Mouse (Mus musculus) forebrain, embryonic 14.5 days (tissue): ENCODE results near the gene Kmt2e. TPM values are rescaled to one million over a fixed set of nuclear protein-coding genes. Genes with fewer than 3 reads are reported as not detected.

Experiments
- ATAC-seq: fragments of 200-750 bp; cut with Nextera tagmentation; 2 replicates; pipeline ENCODE4 v1.8.0; 2017; ENCODE audit warnings: mild to moderate bottlenecking, moderate library complexity
- DNase-seq: peaks from one replicate; pipeline ENCODE4 v3.0.0-alpha.2; 2015; ENCODE audit warnings: low spot score
- H3K27ac ChIP-seq: fragments of 300-500 bp; sonication (generic); 2 replicates; pipeline ENCODE4 v1.5.1; 2014; ENCODE audit warnings: low read depth, mild to moderate bottlenecking, control low read depth, low read length, moderate library complexity
- H3K27me3 ChIP-seq: fragments of 300-500 bp; sonication (generic); replicated peaks from 2 replicates; pipeline ENCODE4 v1.6.1; 2014; ENCODE audit warnings: low read length, control low read depth, mixed read lengths; ENCODE audit not compliant: control insufficient read depth, insufficient read depth
- H3K36me3 ChIP-seq: fragments of 300-500 bp; sonication (generic); 2 replicates; pipeline ENCODE4 v1.6.1; 2014; ENCODE audit warnings: low read length, control low read depth; ENCODE audit not compliant: control insufficient read depth, insufficient read depth
- H3K4me1 ChIP-seq: fragments of 300-500 bp; sonication (generic); 2 replicates; pipeline ENCODE4 v1.6.1; 2014; ENCODE audit warnings: antibody characterized with exemption, low read length, control low read depth; ENCODE audit not compliant: control insufficient read depth, insufficient read depth
- H3K4me2 ChIP-seq: fragments of 300-500 bp; sonication (generic); 2 replicates; pipeline ENCODE4 v1.6.1; 2014; ENCODE audit warnings: mild to moderate bottlenecking, control low read depth, low read length
- H3K4me3 ChIP-seq: fragments of 300-500 bp; sonication (generic); 2 replicates; pipeline ENCODE4 v1.5.1; 2014; ENCODE audit warnings: low read depth, low read length, control low read depth
- H3K9ac ChIP-seq: fragments of 300-500 bp; sonication (generic); 2 replicates; pipeline ENCODE4 v1.6.1; 2014; ENCODE audit warnings: mild to moderate bottlenecking, low read length, control low read depth, moderate library complexity
- H3K9me3 ChIP-seq: fragments of 300-500 bp; sonication (generic); replicated peaks from 2 replicates; pipeline ENCODE4 v1.6.1; 2016; ENCODE audit warnings: low read length, control low read depth, mixed read lengths; ENCODE audit not compliant: control insufficient read depth
- WGBS: fragments of 180-500 bp; shearing (Covaris S2); extraction: QIAGEN DNeasy Blood & Tissue Kit; methylation state at CpG from one replicate; pipeline ENCODE4 v1.1.7; 2014; 5-methylcytosine and 5-hydroxymethylcytosine counted together
- polyA plus RNA-seq: library from polyadenylated mRNA; unstranded; fragments of >200 nt; fragmentation: Nextera tagmentation; extraction: Ambion mirVana; gene quantifications from 2 replicates; pipeline ENCODE4 v1.2.1, GENCODE M21; 2014

Kmt2e gene
- polyA plus RNA-seq, 1 experiment from 2014 or later, result 131 TPM

- DNase-seq (peak; percentile 85), ATAC-seq (peak; percentile 52)
- Histone ChIP-seq H3K36me3 (peaks cover 33% of the 10 kb centered on the region), H3K9me3 (no peaks in the 10 kb centered on the region), H3K27me3 (no peaks in the 10 kb centered on the region), H3K27ac (peak overlapping the region; percentile 86), H3K4me1 (peaks cover 47% of the 10 kb centered on the region), H3K4me2 (peak overlapping the region; percentile 16; the same call in 1 of the 2 replicates), H3K9ac (peak overlapping the region; percentile 33), H3K4me3 (no peak overlapping the region)
- WGBS, result 5% methylated on average over 12 of the region's 12 CpGs
Observed at GRCm38 (mm10) chr5:23413575-23414470, 20.4 kb upstream of the Kmt2e start.

GRCm38 (mm10) chr5:23414490-23415126 is 19.6 kb upstream of the Kmt2e start:
- Histone ChIP-seq H3K9ac (peak overlapping the region; percentile 29), H3K9me3 (no peaks in the 10 kb centered on the region), H3K4me3 (no peak overlapping the region), H3K27ac (peak overlapping the region; percentile 86), H3K36me3 (peaks cover 29% of the 10 kb centered on the region), H3K4me2 (peak overlapping the region; percentile 20; the same call in 1 of the 2 replicates), H3K4me1 (peaks cover 55% of the 10 kb centered on the region), H3K27me3 (no peaks in the 10 kb centered on the region)
- ATAC-seq, result no peak
- 4% methylated on average over 4 of the region's 4 CpGs for WGBS
- DNase-seq, result no peak

- peaks cover 18% of the 10 kb centered on the region for H3K36me3 ChIP-seq
- no peak overlapping the region for H3K4me2 ChIP-seq
- ATAC-seq (peak; percentile 37), DNase-seq (peak; percentile 92)
- H3K4me3 ChIP-seq, result no peak overlapping the region
- H3K9ac ChIP-seq, result peak overlapping the region; percentile 25; the same call in 1 of the 2 replicates
- peak overlapping the region; percentile 58; the same call in 1 of the 2 replicates for H3K27ac ChIP-seq
- H3K9me3 ChIP-seq, result no peaks in the 10 kb centered on the region
- WGBS, result 23% methylated on average over 7 of the region's 7 CpGs
- H3K27me3 ChIP-seq, result no peaks in the 10 kb centered on the region
- peaks cover 62% of the 10 kb centered on the region for H3K4me1 ChIP-seq
Observed at GRCm38 (mm10) chr5:23415571-23416285, 18.5 kb upstream of the Kmt2e start.

GRCm38 (mm10) chr5:23416286-23416643 is 18.0 kb upstream of the Kmt2e start:
- Histone ChIP-seq H3K4me3 (no peak overlapping the region), H3K9ac (peak overlapping the region; percentile 25; the same call in 1 of the 2 replicates), H3K27me3 (no peaks in the 10 kb centered on the region), H3K4me1 (peaks cover 62% of the 10 kb centered on the region), H3K4me2 (no peak overlapping the region), H3K27ac (peak overlapping the region; percentile 58; the same call in 1 of the 2 replicates), H3K9me3 (no peaks in the 10 kb centered on the region), H3K36me3 (peaks cover 15% of the 10 kb centered on the region; the same call in 1 of the 2 replicates)
- DNase-seq (no peak), ATAC-seq (peak; percentile 4; the same call in 1 of the 2 replicates)
- 42% methylated on average over 6 of the region's 6 CpGs for WGBS

GRCm38 (mm10) chr5:23417716-23418115 is 16.5 kb upstream of the Kmt2e start:
- WGBS, result 66% methylated on average over 2 of the region's 2 CpGs
- Histone ChIP-seq H3K4me1 (peaks cover 62% of the 10 kb centered on the region), H3K27me3 (no peaks in the 10 kb centered on the region), H3K9me3 (no peaks in the 10 kb centered on the region), H3K27ac (peak overlapping the region; percentile 93; the same call in 1 of the 2 replicates), H3K9ac (peak overlapping the region; percentile 74), H3K36me3 (peaks cover 7% of the 10 kb centered on the region; the same call in 1 of the 2 replicates), H3K4me2 (peak overlapping the region; percentile 80), H3K4me3 (peak overlapping the region; percentile 47)
- ATAC-seq, result no peak
- DNase-seq, result no peak

GRCm38 (mm10) chr5:23418147-23418781 is 16.0 kb upstream of the Kmt2e start:
- H3K4me2 ChIP-seq, result peak overlapping the region; percentile 80
- peak overlapping the region; percentile 74 for H3K9ac ChIP-seq
- peak overlapping the region; percentile 93 for H3K27ac ChIP-seq
- peak; percentile 84 for ATAC-seq
- peak overlapping the region; percentile 47 for H3K4me3 ChIP-seq
- no peaks in the 10 kb centered on the region for H3K27me3 ChIP-seq
- peak; percentile 86 for DNase-seq
- under 1% methylated on average over 40 of the region's 40 CpGs for WGBS
- H3K36me3 ChIP-seq, result peaks cover 11% of the 10 kb centered on the region
- H3K4me1 ChIP-seq, result peaks cover 58% of the 10 kb centered on the region
- no peaks in the 10 kb centered on the region for H3K9me3 ChIP-seq

GRCm38 (mm10) chr5:23418797-23419595 is 15.2 kb upstream of the Kmt2e start:
- Histone ChIP-seq H3K4me1 (peaks cover 51% of the 10 kb centered on the region), H3K4me3 (peak overlapping the region; percentile 47), H3K36me3 (peaks cover 18% of the 10 kb centered on the region), H3K4me2 (peak overlapping the region; percentile 80), H3K27me3 (no peaks in the 10 kb centered on the region), H3K9me3 (no peaks in the 10 kb centered on the region), H3K27ac (peak overlapping the region; percentile 93), H3K9ac (peak overlapping the region; percentile 74)
- DNase-seq (no peak), ATAC-seq (no peak)
- 3% methylated on average over 18 of the region's 18 CpGs for WGBS
